ENCODE assay signal across 10 mouse cellular contexts in genomic region chr7:13511539-13511938, GRCm38 (mm10). TPM values are rescaled to one million over a fixed set of nuclear protein-coding genes. Genes with fewer than 3 reads are reported as not detected.
DNase-seq lines count a peak whose midpoint lies in the region; TF ChIP-seq lines count a peak whose summit lies in the region.
"Had no signal": no experiment of that assay in that cellular context is flagged by ENCODE, and none has a peak within 500 bp of the region (broad histone marks: within the 10 kb centered on the region; RNA-seq: fewer than 3 reads in every experiment).

No protein-coding gene starts in this region.

- no peak for TF ChIP-seq EP300 in heart, adult 2 months (IDR thresholded peaks at IDR 0.05; ENCODE audit: insufficient read depth, low read depth, low read length)

- H3K79me2 ChIP-seq in heart, adult 2 months (replicated peaks; ENCODE audit: control insufficient read depth, insufficient read depth, low read length) = no peaks in the 10 kb centered on the region

- intact Hi-C loops in heart, adult 2 months (cut with DNase I) = no loop called here

- H3K9ac ChIP-seq in heart, adult 2 months (ENCODE audit: low read depth, low read length) = no peak overlapping the region
- H3K9ac ChIP-seq: heart, embryonic 13.5 days; liver, embryonic 15.5 days had no signal

- no peak for DNase-seq in heart, adult 2 months
- no peak for DNase-seq in heart, adult 8-10 months (ENCODE audit: low spot score)
- DNase-seq in B cell, adult 2 months = peak; percentile 2 to 20
- peak; percentile 21 to 23 for DNase-seq in adrenal gland, adult 18-20 months (ENCODE audit: low spot score in 2 of 2)
- DNase-seq in layer of hippocampus, postnatal 10 days (ENCODE audit: low spot score in 2 of 2) = peak; percentile 3 to 16
- peak; percentile 23 for DNase-seq in thymus, postnatal 14 days
- DNase-seq in heart, adult 9 months (ENCODE audit: low spot score in 2 of 2) = no peak
- DNase-seq in c-Kit-positive CD71-positive TER-119-positive erythroid progenitor cells, embryonic 14.5 days (ENCODE audit: low spot score) = no peak

- no peak overlapping the region for H3K4me3 ChIP-seq in heart, adult 2 months
- H3K4me3 ChIP-seq: heart, embryonic 13.5 days; liver, embryonic 15.5 days had no signal

- peak; percentile 52 for TF ChIP-seq CTCF in heart, adult 2 months (IDR thresholded peaks at IDR 0.05)

- no peaks in the 10 kb centered on the region for H3K27me3 ChIP-seq in heart, adult 2 months (ENCODE audit: control insufficient read depth, insufficient read depth, low read length)
- H3K27me3 ChIP-seq: heart, embryonic 13.5 days; liver, embryonic 15.5 days had no signal

- WGBS in heart, adult 2 months = 43% methylated on average over 1 of the region's 1 CpGs

- H3K4me1 ChIP-seq in heart, adult 2 months (ENCODE audit: control insufficient read depth, insufficient read depth, low read length) = no peaks in the 10 kb centered on the region
- H3K4me1 ChIP-seq: heart, embryonic 13.5 days; liver, embryonic 15.5 days had no signal

- no peak overlapping the region for H3K27ac ChIP-seq in heart, adult 2 months
- H3K27ac ChIP-seq: heart, embryonic 13.5 days; liver, embryonic 15.5 days had no signal

- TF ChIP-seq POLR2A in heart, adult 2 months (IDR thresholded peaks at IDR 0.05; ENCODE audit: insufficient read depth, low read depth, low read length) = no peak

- no peaks in the 10 kb centered on the region for H3K36me3 ChIP-seq in heart, adult 2 months (ENCODE audit: control insufficient read depth, insufficient read depth, low read length)
- H3K36me3 ChIP-seq: heart, embryonic 13.5 days; liver, embryonic 15.5 days had no signal

RNA-seq across cellular contexts. Expression of gene Bsph2, which starts 59.3 kb away (rescaled TPM):
- total RNA-seq in heart, adult 2 months (2021) = not detected
- not detected in 2 replicates for polyA plus RNA-seq in heart, adult 2 months (2012; rRNA removed)
- total RNA-seq in heart, adult 8-10 months (2022) = not detected
- not detected for total RNA-seq in adrenal gland, adult 18-20 months (2021)
- not detected for total RNA-seq in layer of hippocampus, postnatal 10 days (2021)
- polyA plus RNA-seq: heart, embryonic 13.5 days; liver, embryonic 15.5 days had no signal

Comparison
In these comparisons a context has a peak if more than half of its experiments do, and no peak if none do; other contexts are left out.
1. DNase-seq: peak in B cell, adult 2 months (2 of 2), adrenal gland, adult 18-20 months (2 of 2), layer of hippocampus, postnatal 10 days (2 of 2) and thymus, postnatal 14 days (single experiment); none in heart, adult 2 months (0 of 2), heart, adult 8-10 months (single experiment), heart, adult 9 months (0 of 2) and c-Kit-positive CD71-positive TER-119-positive erythroid progenitor cells, embryonic 14.5 days (single experiment).